Mouse (Mus musculus): ENCODE measurements around the gene Mesd. TPM values are rescaled to one million over a fixed set of nuclear protein-coding genes. Genes with fewer than 3 reads are reported as not detected.
"Not testable (repeated sequence)": the region's sequence is repeated elsewhere in the genome, so short reads cannot be mapped to it uniquely, and the experiment has no call there.

Mesd gene
- total RNA-seq, 2 experiments from 2014 or later, result 26.4 to 27.4 TPM

- DNase-seq, result no peak
These were observed 5.4 kb upstream of the Mesd start for GRCm38 (mm10) chr7:83878676-83879448.

GRCm38 (mm10) chr7:83882150-83882632 lies 2.1 kb upstream of the Mesd start:
- no peak for DNase-seq

GRCm38 (mm10) chr7:83882633-83883275 lies 1.5 kb upstream of the Mesd start:
- DNase-seq, result peak; percentile 66

- peak; percentile 78 for DNase-seq
These were observed 818 bp upstream of the Mesd start for GRCm38 (mm10) chr7:83883276-83884020.

- DNase-seq, result no peak
These were observed 761 bp downstream of the Mesd start for GRCm38 (mm10) chr7:83884921-83885532.

GRCm38 (mm10) chr7:83885835-83886234 lies 1.6 kb downstream of the Mesd start:
- DNase-seq, result no peak

- no peak for DNase-seq
These were observed 2.3 kb downstream of the Mesd start for GRCm38 (mm10) chr7:83886366-83887129.

- DNase-seq, result peak; percentile 64
These were observed 5.1 kb downstream of the Mesd start for GRCm38 (mm10) chr7:83889383-83889782.

GRCm38 (mm10) chr7:83889946-83890345 lies 5.7 kb downstream of the Mesd start:
- DNase-seq, result not testable (repeated sequence)

- DNase-seq, result peak; percentile 99
These were observed 7.4 kb downstream of the Mesd start for GRCm38 (mm10) chr7:83891433-83892332.

- DNase-seq, result no peak
These were observed 8.0 kb downstream of the Mesd start for GRCm38 (mm10) chr7:83892333-83892669.

GRCm38 (mm10) chr7:83894348-83894747 lies 10.1 kb downstream of the Mesd start:
- DNase-seq, result no peak

GRCm38 (mm10) chr7:83896077-83896740 lies 11.9 kb downstream of the Mesd start:
- no peak for DNase-seq

- DNase-seq, result no peak
These were observed 14.0 kb downstream of the Mesd start for GRCm38 (mm10) chr7:83898267-83898666.

- no peak for DNase-seq
These were observed 16.3 kb downstream of the Mesd start for GRCm38 (mm10) chr7:83900519-83900918.

- no peak for DNase-seq
These were observed 17.2 kb downstream of the Mesd start for GRCm38 (mm10) chr7:83901425-83901824.

GRCm38 (mm10) chr7:83902296-83903145 lies 18.3 kb downstream of the Mesd start:
- DNase-seq, result no peak

- DNase-seq, result no peak
These were observed 20.6 kb downstream of the Mesd start for GRCm38 (mm10) chr7:83904831-83905230.

- no peak for DNase-seq
These were observed 27.6 kb downstream of the Mesd start for GRCm38 (mm10) chr7:83911909-83912308.

Data from gastrocnemius, postnatal 25 days (tissue).